Mouse (Mus musculus) cerebellum, postnatal 14 days (tissue): Measurements from ENCODE around the gene Dlx3.

Source experiments
- DNase-seq, 2 experiments: peaks; one replicate each; pipeline ENCODE4 v3.0.0; 2021; ENCODE audit warnings: mixed read lengths in 2 of 2

Gene Dlx3

DNA sequence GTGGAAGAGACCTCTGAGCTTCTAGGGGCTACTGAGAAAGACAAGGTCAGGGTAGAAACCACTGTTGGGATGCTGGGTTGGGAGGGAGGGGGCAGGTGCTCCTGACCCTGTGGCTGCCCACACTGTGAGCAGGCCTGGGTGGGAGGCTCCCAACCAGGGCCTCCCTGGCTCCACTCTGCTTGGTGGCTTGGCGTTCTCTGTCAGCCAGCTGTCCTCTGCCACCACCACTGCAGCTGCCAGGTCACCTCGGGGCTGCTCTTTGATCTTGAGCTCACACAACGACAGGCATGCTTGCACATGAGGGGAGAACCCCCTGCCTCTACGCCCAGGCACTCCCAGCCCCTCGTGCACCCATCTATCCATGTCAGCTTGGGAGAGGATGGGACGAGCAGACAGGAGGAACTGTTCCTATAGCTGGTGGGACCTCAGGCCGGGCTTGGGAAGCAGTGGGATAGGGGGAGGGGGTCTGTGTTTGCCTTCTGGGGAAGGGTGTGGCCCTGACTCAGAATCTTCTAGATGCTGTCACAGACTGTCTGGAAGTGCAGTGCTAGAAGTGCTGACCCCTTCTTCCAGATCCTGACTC lies 5.5 kb downstream of the Dlx3 start:
- DNase-seq, result no peak

- peak; percentile 49 to 64 for DNase-seq
These were observed 6.6 kb downstream of the Dlx3 start for GRCm38 (mm10) chr11:95126272-95127245.

DNA sequence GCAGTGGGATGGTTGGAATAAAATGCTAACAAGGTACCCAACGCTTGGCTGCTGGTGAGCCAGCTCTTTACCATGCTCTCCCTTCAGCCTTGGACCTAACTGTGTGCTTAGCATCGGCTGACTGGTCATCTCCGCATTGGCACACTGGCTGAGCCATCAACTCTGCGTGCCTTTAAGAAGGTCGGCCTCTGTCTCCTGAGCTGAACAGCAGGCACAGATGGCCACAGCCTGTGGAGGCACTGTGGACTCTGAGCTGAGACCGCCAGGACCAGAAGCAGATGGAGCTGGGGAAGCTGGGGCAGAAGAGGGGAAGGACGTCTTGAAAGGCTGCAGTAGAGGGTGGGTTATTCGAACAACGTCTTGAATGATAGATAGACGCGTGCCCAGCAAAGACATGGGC lies 8.4 kb downstream of the Dlx3 start:
- DNase-seq, result peak in 1 of 2 experiments; percentile 42

DNA sequence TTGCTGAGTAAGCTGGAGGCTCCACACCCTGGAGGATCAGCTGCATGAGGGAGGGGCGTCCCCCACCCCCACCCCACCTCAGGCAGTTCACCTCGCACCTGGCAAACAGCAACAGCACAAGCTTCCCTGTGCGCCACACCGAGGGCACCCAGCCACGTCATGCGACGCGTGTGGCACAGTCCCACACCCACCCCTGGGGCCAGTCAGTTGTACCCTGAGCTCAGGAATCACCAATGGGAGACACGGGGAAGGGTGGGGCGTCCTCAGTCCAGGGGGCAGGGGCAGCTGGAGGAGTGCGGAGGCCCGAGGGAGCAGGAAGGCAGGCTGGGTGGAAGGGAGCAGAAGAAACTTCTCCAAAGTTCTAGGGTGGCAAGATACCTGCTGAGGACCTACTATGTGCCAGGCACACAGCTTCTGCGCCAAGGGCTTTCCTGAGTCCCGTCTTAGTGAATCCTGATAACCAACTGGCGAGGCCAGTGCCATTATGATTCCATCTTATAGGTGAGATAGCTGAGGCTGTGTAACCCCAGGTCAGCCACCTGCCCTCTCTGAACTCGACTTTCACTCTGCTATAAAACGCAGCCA lies 10.8 kb downstream of the Dlx3 start:
- no peak for DNase-seq

DNA sequence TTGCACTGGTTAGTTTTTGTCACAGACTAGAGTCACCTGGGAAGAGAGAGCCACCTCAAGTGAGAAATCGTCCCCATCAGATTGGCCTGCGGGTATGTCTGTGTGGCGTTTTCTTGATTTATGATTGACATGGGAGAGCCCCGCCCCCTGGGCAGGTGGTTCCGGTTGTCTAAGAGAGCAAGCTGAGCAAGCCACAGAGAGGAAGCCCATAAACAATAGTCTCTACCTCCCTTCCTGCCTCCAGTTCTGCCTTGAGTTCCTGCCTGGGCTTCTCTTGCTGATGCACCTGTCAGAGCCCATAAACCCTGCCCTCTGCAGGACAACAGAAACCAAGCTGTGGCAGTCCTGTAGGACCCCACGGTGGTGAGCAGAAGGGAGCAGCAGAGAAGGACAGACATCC lies 13.4 kb downstream of the Dlx3 start:
- no peak for DNase-seq

- DNase-seq, result no peak
These were observed 17.4 kb downstream of the Dlx3 start for GRCm38 (mm10) chr11:95137281-95137680.

- no peak for DNase-seq
These were observed 20.0 kb downstream of the Dlx3 start for GRCm38 (mm10) chr11:95139871-95140270.

GRCm38 (mm10) chr11:95142258-95142657 lies 22.3 kb downstream of the Dlx3 start:
- DNase-seq, result no peak

DNA sequence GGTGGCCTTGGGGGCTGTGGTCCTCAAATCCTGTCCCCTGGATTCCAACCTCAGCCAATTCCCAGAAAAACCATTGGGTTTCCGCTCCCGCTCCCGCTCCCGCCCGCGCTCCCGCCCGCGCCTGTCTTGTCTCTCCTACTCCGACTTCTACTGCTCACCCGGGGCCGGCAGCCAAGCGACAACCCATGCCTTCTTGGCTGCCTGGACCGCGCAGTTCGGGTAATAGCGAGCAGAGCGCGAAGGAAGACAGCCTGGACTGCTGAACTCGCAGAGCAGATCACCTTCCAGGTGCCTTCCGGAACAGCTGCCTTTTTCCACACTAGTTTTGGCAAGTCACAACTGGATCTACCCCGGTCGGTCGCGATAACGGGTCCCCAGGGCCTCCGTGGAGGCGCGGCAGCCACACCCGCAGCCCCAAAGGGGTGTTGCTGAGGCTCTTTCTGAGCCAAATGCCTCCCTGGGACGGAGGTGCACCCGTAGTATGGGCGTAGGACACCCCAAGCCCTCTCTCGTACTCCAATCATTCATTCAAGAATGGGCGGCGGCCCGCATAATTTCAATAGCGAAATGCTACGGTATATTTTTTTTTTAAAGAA lies 23.2 kb downstream of the Dlx3 start:
- peak; percentile 59 to 60 for DNase-seq

DNA sequence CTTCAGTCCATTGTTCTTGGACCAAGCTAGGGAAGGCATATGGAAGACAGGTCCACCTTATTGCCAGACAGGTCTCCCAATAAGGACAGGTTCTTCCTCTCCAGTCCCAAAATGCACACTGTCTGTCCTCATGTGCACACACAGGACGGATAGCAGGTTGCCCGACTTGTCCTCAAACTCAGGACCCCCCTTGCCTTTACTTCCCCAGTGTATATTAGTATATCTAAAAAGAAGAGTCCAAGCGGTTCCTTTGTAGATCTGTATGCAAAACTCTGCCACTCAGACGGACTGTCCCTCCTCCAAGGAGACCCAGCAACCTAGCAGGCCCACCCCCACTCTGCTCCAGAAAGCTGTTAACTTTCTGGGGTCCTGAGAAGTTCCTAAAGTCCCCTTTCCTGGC lies 23.7 kb downstream of the Dlx3 start:
- no peak for DNase-seq

GRCm38 (mm10) chr11:95144091-95144945 lies 24.4 kb downstream of the Dlx3 start:
- no peak for DNase-seq

DNA sequence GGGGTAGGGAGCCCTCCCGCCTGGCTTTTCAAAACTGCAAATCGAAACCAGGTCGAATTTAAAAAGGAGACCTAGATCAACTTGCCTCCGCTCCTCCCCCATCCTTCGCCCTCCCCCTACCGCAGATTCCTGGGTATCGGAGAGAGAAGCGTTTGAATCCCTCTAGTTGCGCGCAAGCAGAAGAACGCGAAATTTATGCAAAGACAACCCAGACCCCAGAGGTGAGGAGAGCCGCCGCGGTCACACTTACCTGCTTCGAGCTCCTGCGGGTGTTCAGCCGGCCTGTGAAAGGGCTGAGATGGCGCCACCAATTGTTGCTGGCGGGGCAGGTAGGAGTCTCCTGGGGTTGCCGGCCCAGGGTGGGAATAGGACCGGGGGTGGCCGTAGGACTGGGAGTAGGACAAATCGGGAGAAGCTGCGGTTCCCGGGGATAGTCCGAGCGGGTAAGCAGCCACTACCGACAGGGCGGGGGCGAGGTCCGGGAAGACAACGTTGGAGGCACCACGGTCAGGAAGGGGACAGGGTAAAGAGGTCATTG lies 25.1 kb downstream of the Dlx3 start:
- no peak for DNase-seq

DNA sequence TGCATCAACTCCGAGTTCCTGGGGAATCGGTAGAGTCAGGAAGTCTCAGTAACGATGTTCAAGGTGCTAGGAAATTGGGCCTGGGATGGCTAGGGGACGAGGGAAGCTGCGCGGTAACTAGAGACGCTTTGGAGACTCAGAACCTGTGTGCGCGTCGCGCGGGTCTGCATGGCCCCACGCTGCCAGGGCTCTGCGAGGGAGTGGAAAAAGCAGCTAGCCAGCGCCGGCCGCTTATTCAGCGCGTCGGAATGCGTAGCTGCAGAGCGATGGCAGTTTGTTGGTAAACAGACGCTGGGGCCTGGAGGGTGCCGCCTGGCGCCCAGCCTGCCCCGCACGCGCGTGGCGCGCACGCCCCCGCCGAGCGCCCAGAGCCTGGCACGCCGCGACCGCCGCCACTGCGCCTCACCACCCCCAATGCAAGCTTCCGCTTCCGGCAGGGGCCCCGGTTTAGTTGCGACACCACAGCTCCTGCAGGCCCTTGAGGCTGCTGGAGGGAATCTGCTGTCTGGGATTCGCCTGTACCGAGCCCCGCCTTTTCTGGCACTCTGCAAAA lies 26.0 kb downstream of the Dlx3 start, which contains the start of gene Dlx4:
Dlx4 (minus strand) TSS at position 413 of the 553 bp plus-strand sequence.
- DNase-seq, result peak; percentile 43 to 50

DNA sequence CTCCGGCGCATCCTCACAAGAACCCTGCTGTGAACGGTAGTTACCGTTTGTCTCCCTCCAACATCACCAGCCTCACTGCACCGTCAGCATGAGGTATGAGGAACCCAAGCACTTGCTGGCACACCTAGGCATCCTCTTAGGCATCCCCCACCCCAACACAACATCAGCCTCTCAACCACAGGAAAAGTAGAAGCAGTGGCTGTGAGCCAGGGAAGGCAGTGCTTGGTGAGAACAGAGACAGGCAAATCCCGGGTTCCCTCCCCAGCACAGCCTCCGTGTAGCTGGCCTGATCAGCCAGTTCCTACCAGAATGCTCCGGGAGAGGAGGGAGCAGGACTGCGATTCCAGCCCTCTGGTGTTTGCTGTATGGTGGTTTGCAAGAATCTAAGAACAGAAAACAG lies 28.8 kb downstream of the Dlx3 start:
- no peak for DNase-seq

GRCm38 (mm10) chr11:95149462-95150268 lies 29.7 kb downstream of the Dlx3 start:
- DNase-seq, result peak in 1 of 2 experiments; percentile 24

DNA sequence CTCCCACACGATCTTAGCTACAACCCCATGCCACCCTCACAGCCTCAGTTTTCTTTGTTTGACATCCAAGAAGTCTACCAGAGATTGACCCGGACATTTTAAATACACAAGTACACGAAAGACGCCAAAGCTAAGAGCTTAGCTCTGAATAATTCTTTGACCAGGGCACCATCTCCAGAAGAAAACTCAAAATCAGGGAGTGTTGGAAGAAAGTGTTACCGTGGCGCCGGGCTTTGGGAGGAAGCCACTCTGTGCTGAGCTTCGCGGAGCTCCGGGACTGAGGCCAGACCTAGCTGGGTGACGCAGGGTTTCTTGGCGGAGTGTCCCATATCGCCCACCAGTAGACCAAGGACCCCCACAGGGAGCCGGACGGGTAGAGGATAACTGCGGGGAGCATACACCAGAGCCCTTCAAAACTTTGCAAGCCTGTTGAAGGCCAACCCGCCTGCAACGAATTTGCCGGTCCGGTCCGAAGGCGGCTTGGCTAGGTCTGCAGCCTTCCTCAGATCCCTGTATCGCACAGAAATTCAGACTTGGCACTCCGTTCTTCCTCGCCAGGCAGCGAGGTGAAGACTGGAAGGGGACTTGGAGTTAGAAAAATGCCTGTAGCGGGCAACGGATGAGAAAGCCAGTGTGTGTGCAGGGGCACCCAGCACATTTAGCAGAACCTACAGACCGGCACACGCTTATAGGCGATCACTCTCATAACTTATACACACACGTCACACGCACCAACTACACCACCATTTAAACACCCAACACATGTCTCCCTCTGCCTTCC lies 30.5 kb downstream of the Dlx3 start:
- peak; percentile 60 to 66 for DNase-seq

GRCm38 (mm10) chr11:95153116-95153515 lies 33.2 kb downstream of the Dlx3 start:
- no peak for DNase-seq

DNA sequence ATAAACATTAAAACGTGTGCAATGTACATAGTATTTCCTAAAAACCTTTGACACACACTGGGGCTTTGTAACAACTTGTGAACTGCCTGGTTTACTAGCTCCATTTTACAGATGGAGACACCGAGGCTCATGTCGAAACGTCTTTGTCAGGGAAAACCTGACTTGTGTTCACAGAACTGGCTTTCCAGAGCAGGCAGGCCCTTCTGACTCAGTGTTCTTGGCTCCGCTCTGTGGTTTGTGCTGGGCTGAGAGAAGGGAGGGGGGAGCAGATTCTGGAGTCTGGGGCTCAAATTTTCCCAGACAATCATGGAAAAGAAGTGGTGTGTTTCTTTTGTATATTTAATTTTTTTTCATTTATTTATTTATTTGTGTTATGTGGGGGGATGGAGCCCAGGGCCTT lies 33.8 kb downstream of the Dlx3 start:
- DNase-seq, result no peak

- no peak for DNase-seq
These were observed 35.6 kb downstream of the Dlx3 start for GRCm38 (mm10) chr11:95155511-95155910.

DNA sequence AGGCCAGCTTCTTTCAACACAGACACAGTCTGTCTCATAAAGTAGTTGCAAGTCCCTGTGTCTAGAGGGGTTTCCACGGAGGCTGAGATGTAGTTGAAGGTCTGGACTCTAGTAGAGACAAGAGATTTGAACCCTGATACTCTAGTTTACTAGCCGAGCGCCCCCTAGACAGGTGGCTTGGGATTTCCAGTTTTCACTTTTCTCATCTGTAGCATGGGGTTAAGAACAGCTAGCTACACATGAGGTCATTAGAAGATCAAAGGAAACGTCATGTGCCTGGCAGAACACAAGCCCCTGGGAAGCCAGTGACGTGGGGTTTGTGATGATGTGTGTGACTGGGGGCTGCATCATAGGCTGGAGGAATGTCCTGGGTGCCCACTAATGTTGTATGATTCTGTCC lies 37.4 kb downstream of the Dlx3 start:
- DNase-seq, result no peak
